Mouse (Mus musculus) intestine, embryonic 14.5 days (tissue): ENCODE measurements around the gene Nupr1. TPM values are rescaled to one million over a fixed set of nuclear protein-coding genes. Genes with fewer than 3 reads are reported as not detected.
A peak's percentile ranks its signal among the peaks of the same experiment; 100 is the strongest.
"Not testable (repeated sequence)": the region's sequence is repeated elsewhere in the genome, so short reads cannot be mapped to it uniquely, and the experiment has no call there.

ENCODE experiments used
- ATAC-seq: fragments of 200-750 bp; cut with Nextera tagmentation; replicated peaks from 2 replicates; pipeline ENCODE4 v1.8.0; 2017; ENCODE audit warnings: low read depth, moderate number of reproducible peaks, moderate TSS enrichment, moderate library complexity; ENCODE audit not compliant: low FRiP score, low TSS enrichment
- DNase-seq: peaks from one replicate; pipeline ENCODE4 v3.0.0-alpha.2; 2018; ENCODE audit warnings: low spot score
- H3K27ac ChIP-seq: fragments of 300-500 bp; sonication (generic); 2 replicates; pipeline ENCODE4 v1.5.1; 2014; ENCODE audit warnings: low read depth, mild to moderate bottlenecking, control low read depth
- H3K27me3 ChIP-seq: fragments of 300-500 bp; sonication (generic); replicated peaks from 2 replicates; pipeline ENCODE4 v1.6.1; 2014; ENCODE audit warnings: low read length, control low read depth; ENCODE audit not compliant: control insufficient read depth, insufficient read depth
- H3K36me3 ChIP-seq: fragments of 300-500 bp; sonication (generic); 2 replicates; pipeline ENCODE4 v1.6.1; 2014; ENCODE audit warnings: low read length, control low read depth; ENCODE audit not compliant: control insufficient read depth, insufficient read depth
- H3K4me1 ChIP-seq: fragments of 300-500 bp; sonication (generic); replicated peaks from 2 replicates; pipeline ENCODE4 v1.6.1; 2014; ENCODE audit warnings: low read length, control low read depth, mixed read lengths; ENCODE audit not compliant: control insufficient read depth, insufficient read depth
- H3K4me2 ChIP-seq: fragments of 300-500 bp; sonication (generic); 2 replicates; pipeline ENCODE4 v1.6.1; 2014; ENCODE audit warnings: low read length
- H3K4me3 ChIP-seq: fragments of 300-500 bp; sonication (generic); 2 replicates; pipeline ENCODE4 v1.5.1; 2014; ENCODE audit warnings: low read depth, low read length, control low read depth, mixed read lengths
- H3K9ac ChIP-seq: fragments of 300-500 bp; sonication (generic); 2 replicates; pipeline ENCODE4 v1.6.1; 2014; ENCODE audit warnings: mild to moderate bottlenecking, low read length
- H3K9me3 ChIP-seq: fragments of 300-500 bp; sonication (generic); 2 replicates; pipeline ENCODE4 v1.6.1; 2016; ENCODE audit warnings: low read length, control low read depth; ENCODE audit not compliant: control insufficient read depth
- WGBS: fragments of 180-500 bp; shearing (Covaris S2); extraction: QIAGEN DNeasy Blood & Tissue Kit; methylation state at CpG from one replicate; pipeline ENCODE4 v1.1.7; 2014; 5-methylcytosine and 5-hydroxymethylcytosine counted together
- polyA plus RNA-seq: library from polyadenylated mRNA; unstranded; fragments of >200 nt; fragmentation: Nextera tagmentation; extraction: Ambion mirVana; gene quantifications from 2 replicates; pipeline ENCODE4 v1.2.1, GENCODE M21; 2014

Nupr1 gene
- polyA plus RNA-seq, 1 experiment from 2014 or later = 27.3 TPM

- DNase-seq (peak; percentile 97), ATAC-seq (peak; percentile 94)
- Histone ChIP-seq H3K27me3 (no peaks in the 10 kb centered on the region), H3K9me3 (no peaks in the 10 kb centered on the region), H3K27ac (peak within 1 kb of the TSS; percentile 87), H3K4me3 (peak within 1 kb of the TSS; percentile 78), H3K36me3 (no peaks in the 10 kb centered on the region), H3K9ac (peak within 1 kb of the TSS; percentile 74), H3K4me1 (peaks cover 8% of the 10 kb centered on the region; the same call in 1 of the 2 replicates), H3K4me2 (peak within 1 kb of the TSS; percentile 82)
- WGBS = 2% methylated on average over 56 of the region's 57 CpGs
These were observed 18.8 kb upstream of the Nupr1 start, which contains the start of gene Sgf29 for GRCm38 (mm10) chr7:126649231-126650051. Gene Sgf29, plus strand, starts transcription at chr7:126649309.

DNA sequence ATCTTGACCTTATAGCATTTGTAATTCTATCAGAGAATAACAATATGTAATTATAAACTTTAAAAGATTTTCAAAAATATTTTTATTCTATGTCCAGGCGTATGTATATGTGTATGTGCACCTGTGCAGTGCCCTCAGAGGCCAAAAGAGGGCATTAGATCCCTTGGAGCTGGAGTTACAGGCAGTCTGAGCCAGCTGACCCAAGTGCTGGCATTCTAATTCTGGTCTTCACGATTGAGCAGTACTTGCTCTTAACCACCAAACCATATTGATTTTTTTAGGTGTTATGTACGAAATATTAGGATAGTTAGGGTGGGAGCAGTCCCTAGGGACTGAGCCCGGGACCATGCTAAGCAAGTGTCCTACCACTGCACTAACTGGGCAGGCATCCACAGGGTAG lies 17.8 kb upstream of the Nupr1 start:
- no peak overlapping the region for H3K27ac ChIP-seq
- peaks cover 8% of the 10 kb centered on the region; the same call in 1 of the 2 replicates for H3K4me1 ChIP-seq
- no peak overlapping the region for H3K9ac ChIP-seq
- 79% methylated on average over 4 of the region's 4 CpGs for WGBS
- H3K27me3 ChIP-seq = no peaks in the 10 kb centered on the region
- H3K36me3 ChIP-seq = no peaks in the 10 kb centered on the region
- peak overlapping the region; percentile 78; the same call in 1 of the 2 replicates for H3K4me3 ChIP-seq
- ATAC-seq (no peak), DNase-seq (no peak)
- H3K4me2 ChIP-seq = peak overlapping the region; percentile 82
- no peaks in the 10 kb centered on the region for H3K9me3 ChIP-seq

GRCm38 (mm10) chr7:126645708-126646107 lies 15.0 kb upstream of the Nupr1 start:
- Histone ChIP-seq H3K27ac (no peak overlapping the region), H3K4me2 (no peak overlapping the region), H3K27me3 (no peaks in the 10 kb centered on the region), H3K9me3 (no peaks in the 10 kb centered on the region), H3K4me1 (peaks cover 8% of the 10 kb centered on the region; the same call in 1 of the 2 replicates), H3K4me3 (no peak overlapping the region), H3K36me3 (no peaks in the 10 kb centered on the region), H3K9ac (no peak overlapping the region)
- DNase-seq = no peak
- no peak for ATAC-seq
- WGBS = 61% methylated on average over 5 of the region's 5 CpGs

DNA sequence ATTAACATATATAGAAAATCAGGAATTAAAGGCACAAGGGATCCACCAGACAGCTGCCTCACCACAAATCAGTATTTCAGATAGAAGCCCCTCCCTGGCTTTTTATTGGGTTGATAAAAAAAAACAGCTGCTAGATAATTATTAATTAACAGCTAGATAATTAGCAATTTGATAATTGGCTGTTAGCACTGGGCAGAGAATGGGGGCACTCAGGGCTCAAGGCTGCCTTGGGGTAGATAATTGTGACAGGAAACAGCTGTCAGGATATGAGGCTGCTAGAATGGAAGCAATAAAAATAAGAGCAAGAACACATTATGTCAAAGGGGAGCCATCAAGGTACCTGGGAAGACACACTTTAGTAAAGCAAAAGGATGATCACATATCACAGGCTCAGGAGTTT lies 14.3 kb upstream of the Nupr1 start:
- Histone ChIP-seq H3K4me1 (peaks cover 7% of the 10 kb centered on the region; the same call in 1 of the 2 replicates), H3K4me2 (no peak overlapping the region), H3K27ac (no peak overlapping the region), H3K9me3 (no peaks in the 10 kb centered on the region), H3K27me3 (no peaks in the 10 kb centered on the region), H3K36me3 (no peaks in the 10 kb centered on the region), H3K9ac (no peak overlapping the region), H3K4me3 (no peak overlapping the region)
- DNase-seq (no peak), ATAC-seq (no peak)

DNA sequence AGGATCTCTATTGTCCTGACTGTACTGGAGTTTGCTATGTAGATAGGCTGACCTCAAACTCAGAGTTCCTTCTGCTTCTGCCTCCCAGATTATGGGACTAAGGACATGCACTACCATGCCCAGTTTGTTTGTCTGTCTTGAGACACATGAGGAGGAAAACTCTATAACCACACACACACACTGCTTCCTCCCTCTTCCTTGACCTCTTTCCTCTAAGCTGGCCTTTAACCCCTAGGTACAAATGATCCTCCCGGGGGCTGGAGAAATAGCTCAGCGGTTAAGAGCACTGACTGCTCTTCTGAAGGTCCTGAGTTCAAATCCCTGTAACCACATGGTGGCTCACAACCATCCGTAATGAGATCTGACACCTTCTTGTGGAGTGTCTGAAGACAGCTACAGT lies 13.7 kb upstream of the Nupr1 start:
- no peak overlapping the region for H3K4me2 ChIP-seq
- H3K9ac ChIP-seq = no peak overlapping the region
- H3K4me3 ChIP-seq = no peak overlapping the region
- DNase-seq (no peak), ATAC-seq (no peak)
- H3K27me3 ChIP-seq = no peaks in the 10 kb centered on the region
- H3K27ac ChIP-seq = no peak overlapping the region
- H3K4me1 ChIP-seq = 0 out of 2 replicates have a peak, but pooled peaks cover 5% of the 10 kb centered on the region
- WGBS = 51% methylated on average over 3 of the region's 3 CpGs
- H3K9me3 ChIP-seq = no peaks in the 10 kb centered on the region
- no peaks in the 10 kb centered on the region for H3K36me3 ChIP-seq

DNA sequence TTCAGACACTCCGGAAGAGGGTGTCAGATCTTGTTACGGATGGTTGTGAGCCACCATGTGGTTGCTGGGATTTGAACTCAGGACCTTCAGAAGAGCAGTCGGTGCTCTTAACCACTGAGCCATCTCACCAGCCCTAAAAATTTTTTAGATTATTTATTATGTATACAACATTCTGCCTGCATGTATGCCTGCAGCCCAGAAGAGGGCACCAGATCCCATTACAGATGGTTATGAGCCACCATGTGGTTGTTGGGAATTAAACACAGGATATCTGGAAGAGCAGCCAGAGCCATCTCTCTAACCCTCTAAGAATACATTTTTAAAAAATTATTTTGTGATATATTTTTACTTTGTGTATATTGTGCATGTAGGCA lies 12.6 kb upstream of the Nupr1 start:
- 0 out of 2 replicates have a peak, but pooled peaks have one; percentile 32 for ATAC-seq

GRCm38 (mm10) chr7:126642545-126643243 lies 12.0 kb upstream of the Nupr1 start:
- H3K9me3 ChIP-seq = no peaks in the 10 kb centered on the region
- 70% methylated on average over 5 of the region's 5 CpGs for WGBS
- DNase-seq = no peak
- H3K27ac ChIP-seq = no peak overlapping the region
- no peak overlapping the region for H3K4me3 ChIP-seq
- no peak overlapping the region for H3K4me2 ChIP-seq
- no peaks in the 10 kb centered on the region for H3K27me3 ChIP-seq
- no peak overlapping the region for H3K9ac ChIP-seq
- H3K4me1 ChIP-seq = no peaks in the 10 kb centered on the region
- ATAC-seq = 0 out of 2 replicates have a peak, but pooled peaks have one; percentile 3
- H3K36me3 ChIP-seq = no peaks in the 10 kb centered on the region

More for the DNA sequence above, 12.6 kb upstream of the Nupr1 start:
- 52% methylated on average over 2 of the region's 3 CpGs for WGBS
- H3K36me3 ChIP-seq, H3K9ac ChIP-seq, H3K4me1 ChIP-seq, H3K27ac ChIP-seq, H3K4me3 ChIP-seq, DNase-seq, H3K27me3 ChIP-seq, H3K9me3 ChIP-seq, H3K4me2 ChIP-seq: not testable (repeated sequence)

- ATAC-seq (peak; percentile 47; the same call in 1 of the 2 replicates), DNase-seq (no peak)
- no peaks in the 10 kb centered on the region for H3K9me3 ChIP-seq
- no peak overlapping the region for H3K27ac ChIP-seq
- H3K4me1 ChIP-seq = no peaks in the 10 kb centered on the region
- H3K36me3 ChIP-seq = no peaks in the 10 kb centered on the region
- no peak overlapping the region for H3K4me3 ChIP-seq
- WGBS = 12% methylated on average over 4 of the region's 4 CpGs
- no peaks in the 10 kb centered on the region for H3K27me3 ChIP-seq
- no peak overlapping the region for H3K4me2 ChIP-seq
- H3K9ac ChIP-seq = no peak overlapping the region
These were observed 6.3 kb upstream of the Nupr1 start for GRCm38 (mm10) chr7:126636733-126637520.
